Mouse (Mus musculus): Measurements from ENCODE around the gene Akap13.
A peak's percentile ranks its signal among the peaks of the same experiment; 100 is the strongest.
"Not testable (repeated sequence)": the region's sequence is repeated elsewhere in the genome, so short reads cannot be mapped to it uniquely, and the experiment has no call there.

The Akap13 gene

GRCm38 (mm10) chr7:75774095-75775078, 319.1 kb downstream of the Akap13 start:
- not testable (repeated sequence) for DNase-seq

GRCm38 (mm10) chr7:75778053-75778452, 322.7 kb downstream of the Akap13 start:
- DNase-seq, result no peak

GRCm38 (mm10) chr7:75780812-75781211, 325.5 kb downstream of the Akap13 start:
- DNase-seq, result no peak

GRCm38 (mm10) chr7:75781298-75781947, 326.1 kb downstream of the Akap13 start:
- no peak for DNase-seq

- peak; percentile 91 for DNase-seq
These were observed 326.8 kb downstream of the Akap13 start for GRCm38 (mm10) chr7:75781948-75782722.

GRCm38 (mm10) chr7:75782723-75783011, 327.3 kb downstream of the Akap13 start:
- DNase-seq, result no peak

GRCm38 (mm10) chr7:75785388-75786328, 330.3 kb downstream of the Akap13 start:
- DNase-seq, result no peak

- DNase-seq, result no peak
These were observed 331.5 kb downstream of the Akap13 start for GRCm38 (mm10) chr7:75786812-75787211.

- no peak for DNase-seq
These were observed 332.0 kb downstream of the Akap13 start for GRCm38 (mm10) chr7:75787371-75787770.

- peak; percentile 25 for DNase-seq
These were observed 332.9 kb downstream of the Akap13 start for GRCm38 (mm10) chr7:75788069-75788800.

GRCm38 (mm10) chr7:75788801-75789135, 333.4 kb downstream of the Akap13 start:
- DNase-seq, result not testable (repeated sequence)

- no peak for DNase-seq
These were observed 334.4 kb downstream of the Akap13 start for GRCm38 (mm10) chr7:75789746-75790145.

- not testable (repeated sequence) for DNase-seq
These were observed 335.9 kb downstream of the Akap13 start for GRCm38 (mm10) chr7:75791092-75791837.

GRCm38 (mm10) chr7:75793091-75793490, 337.8 kb downstream of the Akap13 start:
- DNase-seq, result no peak

- no peak for DNase-seq
These were observed 338.5 kb downstream of the Akap13 start for GRCm38 (mm10) chr7:75793654-75794335.

- DNase-seq, result peak; percentile 75
These were observed 339.8 kb downstream of the Akap13 start for GRCm38 (mm10) chr7:75795106-75795505.

- peak; percentile 82 for DNase-seq
These were observed 341.1 kb downstream of the Akap13 start for GRCm38 (mm10) chr7:75796474-75796873.

GRCm38 (mm10) chr7:75800530-75800929, 345.2 kb downstream of the Akap13 start:
- DNase-seq, result no peak

GRCm38 (mm10) chr7:75801022-75801421, 345.7 kb downstream of the Akap13 start:
- DNase-seq, result peak; percentile 32
